Mouse (Mus musculus): ENCODE results near the gene Slmap.
"Not testable (repeated sequence)": the region's sequence is repeated elsewhere in the genome, so short reads cannot be mapped to it uniquely, and the experiment has no call there.

The Slmap gene

DNA sequence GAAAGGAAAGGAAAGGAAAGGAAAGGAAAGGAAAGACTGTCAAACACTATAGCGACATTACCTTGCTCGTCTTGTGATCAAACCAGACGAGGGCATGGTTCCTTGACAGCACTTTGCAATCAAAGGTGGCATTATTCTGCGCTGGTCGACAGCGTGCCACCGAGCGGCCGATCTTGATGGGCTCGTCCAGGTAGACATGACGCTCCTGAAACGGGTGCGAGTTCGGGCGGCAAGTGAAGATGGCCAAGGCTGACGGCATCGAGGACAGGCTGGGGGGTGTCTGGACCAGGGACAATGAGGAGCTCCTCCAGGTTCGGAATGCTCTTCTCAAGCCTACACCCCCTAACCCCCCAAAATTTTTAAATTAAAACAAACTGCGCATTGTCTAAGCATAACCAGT lies 1.5 kb downstream of the Slmap start:
- no peak for DNase-seq (ENCODE audit: low read depth, low spot score)

DNA sequence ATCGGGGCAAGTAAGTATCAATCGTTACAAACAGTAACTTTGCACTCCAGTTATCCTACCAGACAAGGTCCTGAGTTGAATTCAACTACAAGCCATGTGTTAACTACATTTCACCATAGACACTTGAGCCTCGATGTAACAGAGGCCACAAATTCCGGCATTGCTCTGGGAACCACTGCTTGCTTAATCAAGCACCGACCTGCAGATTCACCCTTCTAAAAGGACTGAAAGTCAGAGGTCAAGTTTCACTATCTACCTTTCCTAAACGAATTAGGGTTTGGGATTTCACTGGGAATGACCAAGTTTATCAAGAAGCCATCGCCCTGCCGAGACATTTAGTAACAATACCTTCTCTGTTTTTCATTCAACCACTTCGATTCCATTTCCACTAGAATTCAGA lies 2.0 kb downstream of the Slmap start:
- DNase-seq (ENCODE audit: low read depth, low spot score), result peak; percentile 15

- DNase-seq (ENCODE audit: low read depth, low spot score), result peak; percentile 18
These were observed 3.1 kb downstream of the Slmap start for GRCm38 (mm10) chr14:26531410-26532313.

DNA sequence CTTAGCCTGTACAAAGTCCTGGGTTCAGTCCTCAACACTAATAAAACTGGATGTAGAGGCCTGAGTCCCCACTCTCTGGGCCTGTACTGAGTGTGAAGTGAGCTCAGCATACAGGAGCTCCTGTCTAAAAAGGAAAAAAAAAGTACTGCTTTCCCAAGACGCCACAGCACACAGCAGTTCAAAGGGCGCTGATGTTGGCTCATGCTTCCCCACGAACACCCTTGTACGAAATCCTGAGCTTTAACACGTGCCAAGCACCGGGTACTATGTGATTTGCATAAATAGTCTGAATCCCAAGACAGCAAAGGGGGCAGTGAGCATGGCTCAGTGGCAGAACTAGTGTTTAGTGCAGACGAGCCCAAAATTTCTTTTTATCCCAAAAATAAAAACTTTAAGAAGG lies 4.4 kb downstream of the Slmap start:
- DNase-seq (ENCODE audit: low read depth, low spot score), result no peak

- no peak for DNase-seq (ENCODE audit: low read depth, low spot score)
These were observed 6.4 kb downstream of the Slmap start for GRCm38 (mm10) chr14:26528296-26528695.

DNA sequence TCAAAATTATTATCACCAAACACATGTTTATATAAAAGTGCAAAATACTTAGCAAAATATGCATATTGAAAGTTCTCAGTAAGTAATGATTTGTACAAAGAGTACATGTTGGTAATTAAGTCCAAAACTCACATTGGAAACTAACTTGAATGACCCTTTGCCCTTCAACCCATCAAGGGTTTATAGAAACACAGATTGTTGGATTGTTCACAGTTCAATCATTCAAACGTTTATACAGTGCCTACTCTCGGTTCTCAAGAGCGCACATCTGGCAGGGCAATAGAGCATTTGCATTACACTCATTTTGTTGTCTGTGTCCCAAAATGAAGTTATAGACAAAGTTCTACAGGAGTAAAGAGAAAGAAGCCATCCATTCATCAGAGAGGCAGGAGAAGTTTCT lies 8.8 kb downstream of the Slmap start:
- no peak for DNase-seq (ENCODE audit: low read depth, low spot score)

- peak; percentile 44 for DNase-seq (ENCODE audit: low read depth, low spot score)
These were observed 11.6 kb downstream of the Slmap start for GRCm38 (mm10) chr14:26523082-26523481.

- no peak for DNase-seq (ENCODE audit: low read depth, low spot score)
These were observed 14.9 kb downstream of the Slmap start for GRCm38 (mm10) chr14:26519831-26520230.

DNA sequence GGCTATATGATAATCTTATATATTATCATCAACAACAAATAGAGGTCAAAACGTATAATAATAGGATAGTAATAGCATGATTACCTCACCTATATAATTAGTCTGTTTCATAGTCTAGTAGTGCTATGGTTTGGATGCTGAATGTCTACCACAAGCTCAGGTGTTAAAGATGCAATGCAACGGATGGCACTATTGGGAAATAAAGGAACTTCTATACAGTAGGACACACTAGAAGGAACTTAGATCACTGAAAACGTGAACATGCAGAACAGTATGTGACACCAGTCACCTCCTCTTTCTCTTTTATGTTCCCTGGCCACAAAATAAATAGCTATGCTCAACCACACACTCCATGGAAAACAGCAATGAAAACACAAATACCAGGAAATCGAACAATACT lies 16.9 kb downstream of the Slmap start:
- no peak for DNase-seq (ENCODE audit: low read depth, low spot score)

DNA sequence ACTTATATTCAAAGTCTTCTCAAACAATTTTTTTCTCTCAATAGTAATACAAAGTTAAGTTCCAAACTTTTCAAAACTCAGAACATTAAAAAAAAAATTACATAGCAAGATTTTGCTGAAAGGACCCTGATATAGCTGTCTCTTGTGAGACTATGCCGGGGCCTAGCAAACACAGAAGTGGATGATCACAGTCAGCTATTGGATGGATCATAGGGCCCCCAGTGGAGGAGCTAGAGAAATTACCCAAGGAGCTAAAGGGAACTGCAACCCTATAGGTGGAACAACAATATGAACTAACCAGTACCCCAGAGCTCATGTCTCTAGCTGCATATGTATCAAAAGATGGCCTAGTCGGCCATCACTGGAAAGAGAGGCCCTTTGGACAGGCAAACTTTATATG lies 18.5 kb downstream of the Slmap start:
- not testable (repeated sequence) for DNase-seq (ENCODE audit: low read depth, low spot score)

- DNase-seq (ENCODE audit: low read depth, low spot score), result no peak
These were observed 18.9 kb downstream of the Slmap start for GRCm38 (mm10) chr14:26515802-26516201.

GRCm38 (mm10) chr14:26510545-26510944 lies 24.2 kb downstream of the Slmap start:
- DNase-seq (ENCODE audit: low read depth, low spot score), result peak; percentile 49

- no peak for DNase-seq (ENCODE audit: low read depth, low spot score)
These were observed 26.6 kb downstream of the Slmap start for GRCm38 (mm10) chr14:26508150-26508549.

DNA sequence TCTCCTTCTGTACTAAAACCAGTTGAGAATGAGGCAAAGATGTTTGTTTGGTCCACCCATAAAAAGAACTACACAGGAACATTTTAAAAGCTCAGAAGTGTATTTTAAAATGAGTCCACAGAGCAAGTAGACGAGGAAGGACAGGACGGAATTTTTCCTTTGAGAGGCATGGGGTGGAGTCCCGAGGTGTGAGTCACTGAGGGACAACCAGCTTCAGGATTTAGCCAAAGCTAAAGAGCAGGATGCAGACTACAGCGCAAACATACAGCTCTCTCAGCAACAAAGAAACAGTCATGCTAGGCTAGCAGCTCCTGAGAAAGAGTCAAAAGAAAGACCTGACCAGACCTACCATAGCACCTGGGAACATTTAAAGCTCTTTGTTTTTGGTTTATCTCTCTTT lies 27.4 kb downstream of the Slmap start:
- peak; percentile 79 for DNase-seq (ENCODE audit: low read depth, low spot score)

GRCm38 (mm10) chr14:26504541-26504940 lies 30.2 kb downstream of the Slmap start:
- no peak for DNase-seq (ENCODE audit: low read depth, low spot score)

DNA sequence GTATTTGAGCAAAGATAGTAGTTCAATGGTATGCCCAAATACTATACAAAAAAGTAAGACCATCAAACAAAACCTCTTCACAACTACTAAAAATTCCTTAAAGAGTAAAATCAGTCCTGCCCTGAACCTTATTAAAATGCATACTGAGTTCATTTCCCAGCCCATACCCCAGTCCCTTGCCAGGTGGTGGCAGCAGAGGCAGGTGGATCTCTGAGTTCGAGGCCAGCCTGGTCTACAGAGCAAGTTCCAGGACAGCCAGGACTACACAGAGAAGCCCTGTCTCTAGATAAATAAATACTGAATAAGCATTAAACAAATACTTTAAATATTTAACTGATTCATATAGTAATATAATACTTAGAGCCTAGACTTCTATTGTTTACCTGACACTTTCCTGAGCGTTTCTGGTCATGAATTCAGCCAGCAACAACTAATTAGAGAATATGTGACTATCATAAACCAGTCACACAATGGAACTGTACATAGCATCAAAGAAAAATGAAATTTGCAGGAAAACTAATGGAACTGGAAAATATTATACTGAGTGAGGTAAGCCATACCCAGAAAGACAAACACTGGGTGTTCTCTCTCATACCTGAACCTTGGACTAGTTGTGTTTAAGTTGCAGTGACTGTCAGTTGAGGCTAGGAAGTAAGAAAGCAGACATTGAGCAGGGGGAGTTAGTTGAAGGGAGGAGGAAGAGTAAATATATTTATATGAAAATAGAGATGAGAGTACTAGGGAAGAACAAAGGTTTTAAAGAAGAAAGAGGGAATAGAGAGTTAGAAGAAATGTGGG lies 34.4 kb downstream of the Slmap start:
- DNase-seq (ENCODE audit: low read depth, low spot score), result no peak

GRCm38 (mm10) chr14:26495021-26495420 lies 39.7 kb downstream of the Slmap start:
- peak; percentile 9 for DNase-seq (ENCODE audit: low read depth, low spot score)

GRCm38 (mm10) chr14:26491150-26491549 lies 43.6 kb downstream of the Slmap start:
- DNase-seq (ENCODE audit: low read depth, low spot score), result peak; percentile 81

DNA sequence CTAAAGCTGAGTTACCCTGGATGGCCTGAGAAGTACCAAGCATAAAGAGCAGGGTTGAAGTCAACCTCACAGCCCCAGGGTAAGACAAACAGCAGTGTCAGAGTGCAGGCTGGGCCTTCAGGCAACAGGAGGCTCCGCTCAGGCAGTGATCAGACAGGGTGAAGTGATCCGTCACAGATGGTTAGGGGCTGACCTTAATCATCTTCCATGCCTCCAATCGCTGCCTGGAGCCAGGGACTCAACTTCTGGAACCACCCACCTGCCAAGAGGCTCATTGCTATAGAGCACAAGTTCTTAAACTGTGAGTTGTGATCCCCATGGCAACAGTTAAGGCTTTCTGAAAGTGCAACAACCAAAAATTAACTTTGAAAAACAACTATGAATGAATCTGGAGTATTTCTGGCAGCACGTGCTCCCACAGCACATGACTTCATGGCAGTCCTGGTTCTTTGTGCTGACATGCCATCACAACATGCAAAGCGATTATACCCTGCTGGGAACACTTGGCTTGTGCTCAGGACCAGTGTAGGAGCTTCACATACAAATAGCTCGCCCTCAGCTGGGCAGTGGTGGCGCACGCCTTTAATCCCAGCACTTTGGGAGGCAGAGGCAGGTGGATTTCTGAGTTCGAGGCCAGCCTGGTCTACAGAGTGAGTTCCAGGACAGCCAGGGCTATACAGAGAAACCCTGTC lies 46.3 kb downstream of the Slmap start:
- no peak for DNase-seq (ENCODE audit: low read depth, low spot score)

DNA sequence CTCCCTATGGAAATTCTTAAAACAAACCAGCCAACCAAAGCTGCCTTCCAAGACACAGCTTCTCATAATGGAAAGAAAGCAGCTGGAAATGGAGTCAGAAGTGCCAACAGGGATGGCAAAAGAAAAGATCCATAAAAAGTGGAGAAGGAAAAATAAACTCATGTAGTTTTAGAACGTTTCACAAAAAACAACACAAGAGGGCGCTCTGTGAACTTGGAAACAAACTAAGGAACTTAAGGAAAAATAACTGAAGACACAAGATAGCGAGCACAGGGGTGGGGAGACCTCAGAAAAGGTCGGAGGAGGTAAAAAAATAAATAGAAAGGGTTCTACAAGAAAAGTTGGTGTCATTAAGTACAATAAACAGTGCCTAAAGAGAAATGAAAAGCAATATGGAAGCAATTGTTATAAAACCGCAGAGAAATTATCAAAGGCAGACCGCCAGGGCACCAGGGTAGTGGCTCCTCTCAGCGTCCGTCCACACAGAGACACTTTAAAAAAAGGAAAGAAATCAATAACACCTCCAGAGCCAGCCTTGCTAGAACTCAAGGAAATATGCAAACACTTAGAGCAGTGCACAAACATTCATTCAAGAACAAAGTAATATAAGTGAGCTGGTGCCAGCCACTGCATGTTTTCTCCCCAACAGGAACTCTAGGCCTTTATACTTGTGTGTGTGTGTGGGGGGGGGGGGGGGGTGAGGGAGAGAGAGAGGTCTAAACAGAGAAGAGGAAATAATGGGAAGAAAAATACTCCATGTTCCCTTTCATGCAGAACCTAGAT lies 48.1 kb downstream of the Slmap start:
- peak; percentile 68 for DNase-seq (ENCODE audit: low read depth, low spot score)

DNA sequence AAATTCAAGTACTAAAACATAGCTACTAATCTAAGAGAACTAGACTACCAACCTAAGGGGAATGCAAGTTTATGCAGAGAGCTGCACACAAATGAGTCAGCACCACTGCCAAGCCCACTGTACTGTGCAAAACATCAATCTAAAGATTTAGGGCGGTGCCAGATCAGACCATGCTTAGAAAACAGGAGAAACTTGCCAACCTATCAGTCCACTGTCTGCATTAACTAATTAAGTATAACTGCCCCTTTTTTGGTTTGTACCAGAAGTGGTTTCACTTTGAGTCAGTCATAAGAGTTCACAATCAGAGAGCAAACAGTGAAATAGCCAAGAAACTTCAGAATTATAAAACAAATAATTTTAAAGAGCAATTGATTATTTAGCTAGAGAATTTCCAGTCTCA lies 53.3 kb downstream of the Slmap start:
- no peak for DNase-seq (ENCODE audit: low read depth, low spot score)
